Mouse (Mus musculus) kidney, adult 2 months (tissue): ENCODE data around the gene Gca. TPM values are rescaled to one million over a fixed set of nuclear protein-coding genes. Genes with fewer than 3 reads are reported as not detected.

Experiments
- DNase-seq: peaks from one replicate; pipeline ENCODE4 v3.0.0; 2021
- H3K27ac ChIP-seq: fragments of 200-500 bp; 2 replicates; pipeline ENCODE4 v1.5.1; 2012; ENCODE audit warnings: low read depth, low read length, control low read depth, inconsistent platforms; ENCODE audit not compliant: insufficient read depth
- H3K27me3 ChIP-seq: fragments of 200-500 bp; replicated peaks from 2 replicates; pipeline ENCODE4 v1.6.1; 2012; ENCODE audit warnings: mild to moderate bottlenecking, moderate library complexity, low read length, inconsistent platforms; ENCODE audit not compliant: control insufficient read depth, insufficient read depth
- H3K36me3 ChIP-seq: fragments of 200-500 bp; 2 replicates; pipeline ENCODE4 v1.6.1; 2012; ENCODE audit warnings: mild to moderate bottlenecking, moderate library complexity, low read length, inconsistent platforms; ENCODE audit not compliant: control insufficient read depth, insufficient read depth
- H3K4me1 ChIP-seq: fragments of 200-500 bp; 2 replicates; pipeline ENCODE4 v1.6.1; 2011; ENCODE audit warnings: low read length; ENCODE audit not compliant: control insufficient read depth, insufficient read depth
- H3K4me3 ChIP-seq: fragments of 200-500 bp; 2 replicates; pipeline ENCODE4 v1.5.1; 2011; ENCODE audit warnings: mild to moderate bottlenecking, low read depth, low read length, control low read depth; ENCODE audit not compliant: insufficient read depth
- CTCF ChIP-seq: fragments of 200-500 bp; conservative IDR thresholded peaks from 2 replicates; pipeline ENCODE4 v1.5.1; 2011; ENCODE audit warnings: low read depth, mild to moderate bottlenecking, control low read depth, low read length, moderate library complexity, mixed read lengths; ENCODE audit not compliant: insufficient read depth, insufficient read length
- POLR2A ChIP-seq: fragments of 200-500 bp; IDR thresholded peaks from one replicate; pipeline ENCODE4 v1.6.1; 2011; ENCODE audit warnings: low read depth, low read length, control low read depth
- WGBS: fragments of 180-500 bp; shearing (Covaris S2); methylation state at CpG from one replicate; pipeline ENCODE4 v1.1.7; 2018; 5-methylcytosine and 5-hydroxymethylcytosine counted together
- polyA plus RNA-seq: library from polyadenylated mRNA; depleted of rRNA; stranded (reverse); fragments of >200 nt; gene quantifications from 2 replicates; pipeline ENCODE4 v1.2.3, GENCODE M21; 2012; rRNA removed

Gene Gca
- polyA plus RNA-seq, 1 experiment, result 20.1 TPM

DNA sequence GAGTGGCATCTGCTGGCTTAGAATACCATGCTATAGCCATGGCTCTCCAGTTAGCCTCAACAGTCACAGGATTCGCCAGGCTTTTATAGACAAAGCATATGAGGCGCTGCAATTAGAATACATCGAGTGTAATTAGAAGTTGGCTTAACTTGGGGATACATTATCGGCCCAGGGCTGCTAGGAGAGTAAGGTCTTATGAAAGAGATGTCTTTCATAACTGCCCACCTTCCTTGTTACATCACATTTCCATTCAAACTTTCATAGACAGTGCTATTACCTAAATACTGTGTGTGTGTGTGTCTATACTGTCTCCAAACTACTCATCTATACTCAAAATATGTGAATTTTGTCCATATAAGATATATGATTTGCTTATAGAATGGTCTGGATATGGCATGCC lies 51.2 kb downstream of the Gca start:
- Histone ChIP-seq H3K4me3 (no peak overlapping the region), H3K4me1 (no peaks in the 10 kb centered on the region), H3K27ac (no peak overlapping the region), H3K27me3 (no peaks in the 10 kb centered on the region; the same call in 1 of the 2 replicates), H3K36me3 (no peaks in the 10 kb centered on the region)
- DNase-seq, result no peak
- WGBS, result 94% methylated on average over 4 of the region's 4 CpGs
- no peak for TF ChIP-seq POLR2A
- TF ChIP-seq CTCF, result no peak

DNA sequence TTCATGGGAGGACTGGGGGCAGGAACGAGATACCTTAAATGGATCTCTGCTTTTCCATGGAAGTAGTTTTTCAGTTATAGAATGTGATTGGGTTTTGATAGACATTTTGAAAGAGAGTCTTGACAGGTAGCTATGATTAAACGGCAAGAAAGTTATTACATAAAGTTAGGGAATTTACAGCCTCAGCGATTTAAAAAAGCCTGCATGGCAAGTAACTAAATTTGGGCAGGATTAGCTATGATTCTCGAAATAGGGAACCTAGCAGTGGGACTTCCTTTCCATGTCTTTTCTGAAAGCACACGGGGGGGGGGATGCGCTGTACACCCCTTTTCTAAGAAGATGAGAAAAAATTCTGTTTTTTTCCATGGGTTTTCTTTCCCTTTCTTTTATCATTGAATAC lies 53.2 kb downstream of the Gca start:
- WGBS, result 79% methylated on average over 6 of the region's 6 CpGs
- Histone ChIP-seq H3K27me3 (no peaks in the 10 kb centered on the region), H3K27ac (no peak overlapping the region), H3K4me1 (no peaks in the 10 kb centered on the region), H3K4me3 (no peak overlapping the region), H3K36me3 (no peaks in the 10 kb centered on the region)
- DNase-seq, result no peak
- TF ChIP-seq CTCF (no peak), POLR2A (no peak)

DNA sequence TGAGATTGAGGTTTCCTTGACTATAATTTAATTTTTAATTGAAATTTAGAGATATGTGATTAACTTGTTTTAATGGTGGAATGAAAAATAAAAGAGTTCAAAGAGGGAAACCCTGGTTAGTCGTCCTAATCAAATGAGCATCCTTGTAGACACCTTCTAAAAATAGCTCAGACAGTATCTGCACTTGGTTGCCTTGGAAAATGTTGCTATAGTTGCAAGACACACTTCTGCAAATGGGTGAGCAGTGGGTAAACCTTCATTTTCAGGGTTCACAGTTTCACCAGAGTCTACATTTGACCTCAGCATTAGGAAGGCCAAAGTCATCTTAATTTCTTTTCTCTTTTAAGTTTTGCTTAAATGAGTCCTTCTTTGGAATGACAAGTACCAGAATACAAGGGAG lies 54.3 kb downstream of the Gca start:
- no peak overlapping the region for H3K27ac ChIP-seq
- no peaks in the 10 kb centered on the region for H3K4me1 ChIP-seq
- WGBS, result 39% methylated on average over 1 of the region's 1 CpGs
- no peak overlapping the region for H3K4me3 ChIP-seq
- DNase-seq, result no peak
- H3K27me3 ChIP-seq, result no peaks in the 10 kb centered on the region
- no peaks in the 10 kb centered on the region for H3K36me3 ChIP-seq
- no peak for TF ChIP-seq CTCF
- TF ChIP-seq POLR2A, result no peak

DNA sequence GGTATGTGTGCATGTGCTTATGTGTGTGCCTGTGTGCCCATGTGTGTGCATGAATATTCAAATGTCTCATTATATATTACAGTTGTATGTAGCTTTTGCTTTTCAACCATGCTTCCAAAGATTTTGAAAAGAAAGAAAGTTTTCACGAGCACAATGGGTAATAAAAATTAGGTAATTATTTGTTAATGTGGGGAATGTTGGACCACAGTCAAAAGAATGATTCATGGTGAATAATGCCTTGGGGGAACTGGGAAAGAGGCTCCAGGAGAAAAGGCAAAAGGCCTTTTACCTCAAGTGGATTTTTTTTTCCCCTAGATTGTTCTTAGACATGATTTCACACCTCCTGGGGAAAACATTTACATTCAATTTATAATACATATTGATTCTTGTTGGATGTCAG lies 61.9 kb downstream of the Gca start:
- 20% methylated on average over 1 of the region's 1 CpGs for WGBS
- Histone ChIP-seq H3K4me1 (no peaks in the 10 kb centered on the region), H3K27ac (no peak overlapping the region), H3K4me3 (no peak overlapping the region), H3K27me3 (no peaks in the 10 kb centered on the region; the same call in 1 of the 2 replicates), H3K36me3 (no peaks in the 10 kb centered on the region)
- no peak for TF ChIP-seq POLR2A
- TF ChIP-seq CTCF, result no peak
- no peak for DNase-seq

DNA sequence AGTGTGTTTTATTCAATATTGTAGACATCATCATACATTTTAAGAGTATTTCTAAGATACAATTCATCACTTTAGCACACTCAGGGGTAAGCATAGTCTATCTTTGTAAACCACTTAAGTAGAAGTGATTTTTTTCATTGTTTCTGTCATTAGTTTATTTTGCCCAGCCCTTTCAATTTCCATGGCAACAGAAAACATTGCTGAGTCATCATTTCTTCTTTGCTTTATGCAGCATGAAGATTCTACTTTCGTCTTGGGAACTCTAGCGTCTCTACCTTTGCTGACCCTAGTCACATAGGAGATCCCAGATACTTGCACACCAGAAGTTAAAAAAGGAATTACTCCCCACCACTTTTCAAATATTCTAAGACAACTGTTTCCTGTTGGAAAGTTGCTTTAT lies 63.6 kb downstream of the Gca start:
- DNase-seq, result no peak
- Histone ChIP-seq H3K36me3 (no peaks in the 10 kb centered on the region), H3K4me1 (no peaks in the 10 kb centered on the region), H3K4me3 (no peak overlapping the region), H3K27me3 (no peaks in the 10 kb centered on the region; the same call in 1 of the 2 replicates), H3K27ac (no peak overlapping the region)
- 87% methylated on average over 2 of the region's 2 CpGs for WGBS
- TF ChIP-seq CTCF (no peak), POLR2A (no peak)

DNA sequence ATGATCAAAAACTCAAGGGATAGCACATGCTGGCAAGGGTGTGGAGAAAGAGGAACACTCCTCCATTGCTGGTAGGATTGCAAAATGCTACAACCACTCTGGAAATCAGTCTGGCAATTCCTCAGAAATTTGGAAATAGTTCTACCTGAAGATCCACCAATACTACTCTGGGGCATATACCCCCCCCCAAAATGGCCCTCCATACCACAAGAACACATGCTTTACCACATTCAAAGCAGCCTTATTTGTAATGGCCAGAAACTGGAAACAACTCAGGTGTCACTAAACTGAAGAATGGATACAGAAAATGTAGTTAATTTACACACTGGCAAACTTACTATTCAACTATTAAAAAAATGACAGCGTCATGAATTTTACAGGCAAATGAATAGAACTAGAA lies 66.6 kb downstream of the Gca start:
- no peak for DNase-seq
- WGBS, result 70% methylated on average over 1 of the region's 1 CpGs
- Histone ChIP-seq H3K27ac (no peak overlapping the region), H3K4me3 (no peak overlapping the region), H3K36me3 (no peaks in the 10 kb centered on the region), H3K27me3 (no peaks in the 10 kb centered on the region; the same call in 1 of the 2 replicates), H3K4me1 (no peaks in the 10 kb centered on the region)
- TF ChIP-seq POLR2A, result no peak
- no peak for TF ChIP-seq CTCF

DNA sequence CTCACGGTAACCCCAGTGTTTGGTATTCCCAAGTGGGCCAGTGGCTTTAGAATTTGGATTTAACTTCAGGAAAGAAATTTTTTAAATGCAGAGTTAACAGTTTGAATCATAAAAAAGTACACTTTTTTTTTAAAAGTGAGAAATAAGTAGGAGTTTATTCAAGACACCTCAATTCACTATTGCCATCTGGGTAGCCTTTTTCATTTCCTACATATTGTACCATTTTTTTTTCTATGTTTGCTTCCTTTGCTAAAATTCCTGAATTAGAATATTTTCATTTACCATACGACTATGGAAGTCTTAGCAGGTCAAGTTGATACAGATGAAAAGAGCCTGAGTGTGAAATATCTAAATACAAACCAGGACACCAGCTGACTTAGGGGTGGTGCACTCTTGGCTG lies 79.0 kb downstream of the Gca start:
- Histone ChIP-seq H3K4me1 (no peaks in the 10 kb centered on the region), H3K36me3 (no peaks in the 10 kb centered on the region), H3K4me3 (no peak overlapping the region), H3K27ac (no peak overlapping the region), H3K27me3 (no peaks in the 10 kb centered on the region)
- WGBS, result 77% methylated on average over 2 of the region's 2 CpGs
- no peak for TF ChIP-seq CTCF
- TF ChIP-seq POLR2A, result no peak
- no peak for DNase-seq

Other genes starting within 250 kb of the Gca start
- not detected in 2 replicates for gene Gcg, start 180.6 kb upstream of the Gca start, polyA plus RNA-seq
- gene Fap, start 90.2 kb upstream of the Gca start, polyA plus RNA-seq, result 0.31 and 0.41 TPM in 2 replicates
- gene Ifih1, start 18.0 kb upstream of the Gca start, polyA plus RNA-seq, result 4.4 and 5.0 TPM in 2 replicates